Mouse (Mus musculus) frontal cortex, adult 2 months (tissue): Measurements from ENCODE around the gene Olfr559. TPM values are rescaled to one million over a fixed set of nuclear protein-coding genes. Genes with fewer than 3 reads are reported as not detected.

ENCODE experiments used
- DNase-seq, 2 experiments: peaks; one replicate each; pipeline ENCODE4 v3.0.0; 2022; ENCODE audit warnings: low spot score in 1 of 2; ENCODE audit errors: extremely low spot score in 1 of 2
- polyA plus RNA-seq: library from polyadenylated mRNA; depleted of rRNA; stranded (reverse); fragments of >200 nt; gene quantifications from 2 replicates; pipeline ENCODE4 v1.2.3, GENCODE M21; 2012; rRNA removed

Olfr559 gene
- not detected in 2 replicates for polyA plus RNA-seq

DNA sequence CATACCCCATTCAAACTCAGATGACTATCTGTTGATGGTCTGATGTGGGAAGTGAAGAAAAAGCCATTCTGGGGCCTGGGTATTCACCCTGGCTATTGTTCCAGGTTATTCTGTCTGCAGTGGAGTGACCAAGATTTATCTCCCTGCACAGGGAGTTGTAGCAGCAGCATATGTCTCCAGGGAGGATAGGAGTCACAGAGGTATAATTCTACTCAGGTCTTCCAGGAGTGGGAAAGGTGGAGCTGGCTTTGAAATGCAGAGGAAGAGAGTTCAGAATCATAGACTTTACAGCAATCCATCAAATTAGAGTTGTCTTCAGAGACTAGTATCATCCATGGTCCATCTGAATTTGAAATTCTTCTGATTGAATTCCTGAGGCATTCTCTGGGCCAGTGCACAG lies at the start of gene Olfr559:
Olfr559 (minus strand) TSS at position 101 of the 400 bp plus-strand sequence.
- DNase-seq = no peak

DNA sequence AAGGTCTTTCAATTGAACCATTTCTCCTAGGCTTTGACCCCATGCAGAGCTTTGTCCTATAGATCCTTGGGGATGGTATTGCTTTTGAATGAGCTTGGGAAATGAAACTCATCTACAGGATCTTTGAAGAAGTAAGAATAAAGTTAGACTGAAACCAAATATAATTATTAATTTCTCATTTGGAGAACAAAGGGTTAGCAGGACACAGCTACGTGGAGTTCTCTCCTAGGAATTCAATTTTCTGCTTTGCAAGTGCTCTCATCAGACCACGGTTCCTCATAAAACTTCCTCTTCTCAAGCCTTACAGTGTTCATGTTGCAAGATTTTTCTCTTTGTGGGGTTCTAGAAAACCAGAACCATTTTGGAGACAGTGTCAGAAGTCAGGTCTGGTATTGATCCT lies 43.6 kb upstream of the Olfr559 start, which contains the start of gene Olfr561:
Olfr561 (plus strand) TSS at position 301 of the 400 bp plus-strand sequence.
- no peak for DNase-seq

DNA sequence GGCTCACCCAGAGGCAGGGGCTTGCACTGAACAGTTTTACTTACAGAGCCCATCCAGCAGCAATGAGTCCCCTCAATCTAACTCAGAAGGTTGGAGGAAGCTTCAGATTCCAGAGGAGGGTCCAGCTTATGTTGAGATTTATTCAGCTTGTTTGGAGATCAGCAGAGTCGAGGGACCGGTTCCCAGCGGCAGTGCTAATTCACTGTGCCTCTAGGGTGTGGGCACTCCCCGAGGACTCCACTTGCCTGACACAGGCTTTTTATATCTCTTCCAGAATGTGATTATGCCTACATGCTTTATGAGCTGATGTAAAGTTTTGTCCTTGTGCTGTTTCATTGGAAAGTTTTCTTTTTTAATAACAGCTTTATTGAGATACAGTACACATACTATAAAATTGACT lies 32.0 kb upstream of the Olfr559 start, which contains the start of the genes Olfr560 and Olfr78:
Olfr560 (minus strand) TSS at position 101 of the 400 bp plus-strand sequence.
Olfr78 (minus strand) TSS at position 206 of the 400 bp plus-strand sequence.
- no peak for DNase-seq

DNA sequence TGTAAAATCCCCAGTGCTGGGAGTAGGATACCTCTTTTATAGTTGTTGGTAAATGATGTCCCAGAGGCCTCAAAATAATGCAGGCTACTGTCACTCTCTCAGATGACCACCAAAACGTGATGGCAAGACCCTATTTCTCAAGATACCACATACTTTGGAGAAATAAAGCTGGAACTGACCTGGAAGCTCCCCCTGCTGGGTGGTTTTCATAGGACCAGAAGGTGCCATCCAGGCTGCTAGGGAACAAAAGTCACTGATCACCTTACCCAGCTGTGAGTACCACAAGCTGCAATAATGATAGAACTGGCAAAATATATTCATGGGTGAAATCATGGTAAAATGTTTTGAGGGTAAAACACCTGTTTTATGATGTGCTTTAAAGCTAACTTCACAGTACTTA lies 24.8 kb upstream of the Olfr559 start:
- peak in 1 of 2 experiments; percentile 1 for DNase-seq

DNA sequence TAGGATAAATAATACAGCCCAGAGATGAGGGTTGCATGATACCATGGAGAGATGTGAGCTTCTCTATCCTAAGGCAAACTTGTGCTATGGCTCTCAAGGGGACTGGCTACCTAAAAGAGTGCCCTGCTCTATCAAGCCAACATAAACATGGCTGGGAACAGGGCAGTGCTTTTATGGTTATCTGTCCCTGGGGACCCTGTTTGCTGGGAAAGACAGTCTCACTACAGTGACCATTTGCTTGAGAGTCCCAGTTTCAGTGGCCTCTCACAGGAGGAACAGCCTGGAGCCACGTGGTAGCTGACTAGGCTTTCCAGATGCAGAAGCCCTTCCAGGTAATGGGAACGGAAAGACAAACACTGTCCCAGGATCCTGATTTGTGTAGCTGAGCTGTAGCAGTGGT lies 10.4 kb upstream of the Olfr559 start:
- DNase-seq = no peak

DNA sequence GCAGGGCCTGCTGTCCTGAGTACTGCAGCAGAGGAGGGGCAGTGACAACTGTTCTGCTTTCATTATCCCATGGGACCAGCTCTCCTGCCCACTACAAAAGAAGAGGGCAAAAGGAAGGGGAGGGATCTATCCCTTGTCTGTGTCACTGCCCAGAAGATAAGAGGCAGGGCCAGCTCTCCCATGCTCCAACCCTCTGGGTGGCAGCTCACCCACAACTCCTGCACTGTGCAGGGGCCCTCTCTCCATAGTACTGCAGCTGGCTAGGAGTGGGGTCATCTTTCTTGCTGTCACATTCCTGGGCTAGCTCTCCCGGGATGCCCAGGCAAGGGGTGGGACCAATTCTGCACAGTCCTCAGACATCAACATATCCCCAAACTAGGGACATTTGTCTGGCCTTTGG lies 6.5 kb upstream of the Olfr559 start:
- no peak for DNase-seq

DNA sequence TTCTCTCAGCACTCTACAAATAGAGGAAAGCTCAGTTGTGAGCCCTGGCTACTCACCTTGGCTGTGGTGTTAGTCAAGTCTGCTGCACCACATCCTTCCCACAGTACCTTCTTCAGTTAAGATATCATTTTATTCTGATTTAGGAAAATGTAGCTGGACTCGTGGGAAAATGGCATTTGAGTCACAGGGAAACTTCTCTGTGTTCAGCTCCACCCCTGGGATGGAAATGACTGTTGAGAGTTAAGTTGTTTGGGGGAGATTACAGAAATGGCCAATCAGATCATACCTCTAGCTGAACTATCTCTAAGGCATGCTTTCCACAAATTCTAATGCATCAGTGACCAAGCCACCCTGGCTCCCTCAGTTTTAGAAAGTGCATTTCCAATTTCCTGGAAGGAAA lies 8.3 kb downstream of the Olfr559 start, which contains the start of gene Olfr33:
Olfr33 (minus strand) TSS at position 101 of the 400 bp plus-strand sequence.
- no peak for DNase-seq

DNA sequence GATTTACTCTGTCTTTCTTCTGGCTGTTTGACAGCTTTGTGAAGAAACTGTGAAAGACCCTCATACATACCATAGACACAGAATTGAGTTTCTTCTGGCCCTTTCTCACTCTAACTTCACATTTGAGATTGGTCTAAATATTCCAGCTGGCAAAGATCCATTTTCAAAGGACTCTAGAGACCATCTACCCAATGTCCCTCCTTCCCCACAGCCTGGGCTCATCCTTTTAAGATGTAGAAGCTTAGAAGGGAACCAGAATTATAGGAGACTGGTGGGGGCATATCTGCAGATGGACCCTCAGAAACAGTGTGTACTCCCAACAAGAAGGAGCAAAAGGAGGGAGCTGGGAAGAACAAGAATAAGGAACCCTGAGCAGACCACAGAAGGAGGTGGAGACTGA lies 25.4 kb downstream of the Olfr559 start, which contains the start of gene Olfr558:
Olfr558 (plus strand) TSS at position 301 of the 400 bp plus-strand sequence.
- DNase-seq = no peak

DNA sequence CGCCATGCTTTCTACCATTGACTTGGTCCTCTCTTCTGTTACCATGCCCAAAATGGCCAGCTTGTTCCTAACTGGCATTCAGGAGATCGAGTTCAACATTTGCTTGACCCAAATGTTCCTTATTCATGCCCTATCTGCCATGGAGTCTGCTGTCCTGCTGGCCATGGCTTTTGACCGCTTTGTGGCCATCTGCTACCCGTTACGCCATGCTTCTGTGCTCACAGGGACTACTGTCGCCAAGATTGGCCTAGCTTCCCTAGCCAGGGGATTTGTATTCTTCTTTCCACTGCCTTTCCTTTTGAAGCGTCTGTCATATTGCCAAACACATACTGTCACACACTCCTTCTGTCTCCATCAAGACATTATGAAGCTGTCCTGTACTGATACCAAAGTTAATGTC lies 28.8 kb downstream of the Olfr559 start:
- DNase-seq = no peak

DNA sequence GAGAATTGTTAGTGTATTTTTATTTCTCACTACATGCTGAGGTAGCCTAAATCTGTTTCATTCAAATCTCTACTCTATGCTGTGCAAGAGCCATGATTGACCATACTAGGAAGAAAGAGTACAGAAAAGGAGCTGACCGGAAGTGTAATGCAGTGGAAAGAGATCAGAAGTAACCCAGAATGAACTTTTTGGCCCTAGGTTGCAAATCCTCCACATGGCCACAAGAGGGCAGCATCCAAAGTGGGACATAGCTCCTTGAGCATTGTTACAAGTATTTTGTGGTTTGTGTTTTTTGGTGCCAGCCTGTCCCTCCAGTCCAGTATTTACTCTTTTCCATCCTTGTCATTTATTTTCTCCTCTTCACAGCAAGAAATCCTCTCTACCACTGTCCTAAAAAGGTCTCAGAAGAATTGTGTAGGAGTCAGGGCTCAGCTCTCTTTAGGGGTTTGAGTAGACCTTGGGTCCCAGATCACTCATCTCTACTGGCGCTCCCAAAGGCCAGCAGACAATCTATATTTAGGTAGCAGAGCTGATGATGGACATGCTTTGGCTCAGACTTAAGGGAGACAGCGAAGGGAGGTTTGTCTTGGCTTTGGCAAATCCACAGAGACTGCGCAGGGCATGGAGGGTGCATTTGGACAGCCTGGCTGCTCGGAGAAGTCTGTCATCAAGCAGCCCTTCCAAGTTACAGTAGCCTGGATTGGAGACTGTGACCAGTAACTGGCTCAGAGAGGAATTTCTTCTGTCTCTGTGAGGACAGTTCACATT lies 31.7 kb downstream of the Olfr559 start, which contains the start of gene Olfr557:
Olfr557 (plus strand) TSS at position 553 of the 768 bp plus-strand sequence.
- peak in 1 of 2 experiments; percentile 60 for DNase-seq

DNA sequence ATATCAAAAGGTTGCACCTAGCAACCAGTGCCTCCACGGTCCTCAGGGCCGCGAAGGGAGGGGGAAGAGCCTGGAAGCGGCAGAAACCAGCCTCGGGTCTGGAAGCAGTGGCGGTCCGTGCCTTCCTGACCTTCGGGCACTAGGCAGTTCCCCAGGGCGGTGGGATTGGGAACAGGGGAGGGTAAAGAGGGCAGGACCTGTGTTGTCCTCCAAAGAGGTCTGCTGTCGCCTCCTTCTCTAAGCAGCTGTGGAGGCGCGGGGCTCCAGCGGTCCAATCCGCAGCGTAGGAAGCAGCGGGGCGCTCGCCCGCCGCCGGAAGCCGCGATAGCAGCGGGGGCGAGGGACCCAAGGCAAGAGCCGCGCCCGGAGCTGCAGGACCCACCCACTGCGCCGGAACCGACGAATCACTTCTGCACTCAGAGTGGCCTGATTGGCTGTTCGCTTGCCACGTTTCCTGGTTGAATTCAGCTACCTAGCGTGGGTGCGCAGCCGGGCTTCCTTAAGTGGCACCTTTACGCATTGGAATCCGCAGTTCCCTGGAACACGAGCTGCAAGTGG lies 40.3 kb downstream of the Olfr559 start, which contains the start of gene Trim68:
Trim68 (minus strand) TSS at position 384 of the 558 bp plus-strand sequence.
- DNase-seq = peak; percentile 84 to 94

DNA sequence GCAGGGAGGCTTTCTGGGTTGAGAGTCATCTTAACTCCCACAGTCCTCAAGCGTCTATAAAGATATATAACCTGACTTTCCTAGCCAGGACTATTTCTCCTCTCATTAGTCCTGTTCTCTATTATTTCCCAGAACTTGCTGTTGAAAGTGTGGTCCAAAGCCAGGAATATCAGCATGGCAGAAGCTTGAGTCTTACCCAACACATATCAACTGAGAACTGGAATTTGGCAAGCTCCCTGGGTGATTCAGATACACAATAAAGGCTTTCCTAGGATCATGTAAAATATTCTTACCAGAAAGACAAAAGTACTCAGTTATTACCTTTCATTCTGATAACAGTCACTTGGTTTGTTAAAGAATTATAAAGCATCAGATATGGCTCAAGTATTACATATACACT lies 45.4 kb downstream of the Olfr559 start:
- DNase-seq = no peak

DNA sequence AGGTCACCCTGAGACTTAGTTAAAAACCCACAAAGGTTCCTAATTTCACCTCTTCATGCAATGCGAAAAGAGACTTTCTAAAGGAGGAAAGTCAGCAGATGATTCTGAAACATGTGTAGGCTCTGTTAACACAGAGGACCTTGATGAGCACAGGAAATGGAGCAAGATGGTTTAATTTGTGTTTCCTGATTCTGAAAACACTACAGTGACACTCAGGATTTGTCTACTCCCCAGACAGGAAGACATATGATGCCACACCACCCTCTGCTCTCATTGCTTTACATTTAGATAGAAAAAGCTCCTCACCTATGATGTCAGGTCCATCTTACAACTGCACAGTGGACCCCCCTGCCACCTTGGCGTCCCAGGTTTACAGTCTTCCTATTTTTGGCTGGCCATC lies 51.1 kb downstream of the Olfr559 start:
- DNase-seq = no peak

Other genes with a start within 250 kb of the Olfr559 start
- gene Olfr543, start 245.8 kb downstream of the Olfr559 start, polyA plus RNA-seq = 0.08 TPM in 1 of 2 replicates, not detected in the other
- gene Olfr544, start 239.2 kb downstream of the Olfr559 start, polyA plus RNA-seq = not detected in 2 replicates
- 0.10 TPM in 1 of 2 replicates, not detected in the other for gene Olfr545, start 227.9 kb downstream of the Olfr559 start, polyA plus RNA-seq
- not detected in 2 replicates for gene Olfr547, start 192.7 kb downstream of the Olfr559 start, polyA plus RNA-seq
- not detected in 2 replicates for gene Olfr548-ps1, start 186.6 kb downstream of the Olfr559 start, polyA plus RNA-seq
- 0.08 TPM in 1 of 2 replicates, not detected in the other for gene Olfr549, start 177.6 kb downstream of the Olfr559 start, polyA plus RNA-seq
- gene Trim21, start 162.0 kb downstream of the Olfr559 start, polyA plus RNA-seq = 2.3 and 2.8 TPM in 2 replicates
- gene Olfr550, start 156.0 kb downstream of the Olfr559 start, polyA plus RNA-seq = 0.04 TPM in 1 of 2 replicates, not detected in the other
- not detected in 2 replicates for gene Olfr551, start 135.6 kb downstream of the Olfr559 start, polyA plus RNA-seq
- not detected in 2 replicates for gene Olfr552, start 129.7 kb downstream of the Olfr559 start, polyA plus RNA-seq
- not detected in 2 replicates for gene Olfr553, start 109.3 kb downstream of the Olfr559 start, polyA plus RNA-seq
- gene Olfr554, start 89.1 kb downstream of the Olfr559 start, polyA plus RNA-seq = not detected in 2 replicates
- not detected in 2 replicates for gene Olfr555, start 68.7 kb downstream of the Olfr559 start, polyA plus RNA-seq
- gene Olfr556, start 62.6 kb downstream of the Olfr559 start, polyA plus RNA-seq = not detected in 2 replicates
- 16.2 and 16.3 TPM in 2 replicates for gene Trim68, start 40.2 kb downstream of the Olfr559 start, polyA plus RNA-seq
- gene Olfr557, start 31.6 kb downstream of the Olfr559 start, polyA plus RNA-seq = not detected in 2 replicates
- gene Olfr558, start 25.3 kb downstream of the Olfr559 start, polyA plus RNA-seq = 0.67 and 0.68 TPM in 2 replicates
- not detected in 2 replicates for gene Olfr33, start 8.4 kb downstream of the Olfr559 start, polyA plus RNA-seq
- 0.14 and 0.21 TPM in 2 replicates for gene Olfr560, start 31.9 kb upstream of the Olfr559 start, polyA plus RNA-seq
- 4.4 and 5.7 TPM in 2 replicates for gene Olfr78, start 32.0 kb upstream of the Olfr559 start, polyA plus RNA-seq
- not detected in 2 replicates for gene Olfr561, start 43.7 kb upstream of the Olfr559 start, polyA plus RNA-seq
- not detected in 2 replicates for gene Olfr564, start 76.0 kb upstream of the Olfr559 start, polyA plus RNA-seq
- 0.11 TPM in 1 of 2 replicates, not detected in the other for gene Olfr566, start 131.3 kb upstream of the Olfr559 start, polyA plus RNA-seq
- gene Olfr568, start 149.6 kb upstream of the Olfr559 start, polyA plus RNA-seq = not detected in 2 replicates
- gene Olfr569, start 163.4 kb upstream of the Olfr559 start, polyA plus RNA-seq = not detected in 2 replicates
- gene Olfr570, start 167.1 kb upstream of the Olfr559 start, polyA plus RNA-seq = not detected in 2 replicates
- not detected in 2 replicates for gene Olfr571, start 190.0 kb upstream of the Olfr559 start, polyA plus RNA-seq
- gene Olfr572, start 196.9 kb upstream of the Olfr559 start, polyA plus RNA-seq = not detected in 2 replicates
- gene Olfr573-ps1, start 215.1 kb upstream of the Olfr559 start, polyA plus RNA-seq = not detected in 2 replicates
- gene Olfr574, start 221.0 kb upstream of the Olfr559 start, polyA plus RNA-seq = not detected in 2 replicates
- gene Olfr575, start 231.3 kb upstream of the Olfr559 start, polyA plus RNA-seq = not detected in 2 replicates
- gene Olfr576, start 235.2 kb upstream of the Olfr559 start, polyA plus RNA-seq = not detected in 2 replicates
- gene Olfr577, start 248.5 kb upstream of the Olfr559 start, polyA plus RNA-seq = not detected in 2 replicates